Mouse (Mus musculus) telencephalon, adult 2 months (tissue): Measurements from ENCODE around the gene Eps8l3.
"Not testable (repeated sequence)": the region's sequence is repeated elsewhere in the genome, so short reads cannot be mapped to it uniquely, and the experiment has no call there.

Source experiments
- DNase-seq: peaks from one replicate; pipeline ENCODE4 v3.0.0-alpha.2; 2011; ENCODE audit warnings: low read depth, low spot score

Gene Eps8l3

DNA sequence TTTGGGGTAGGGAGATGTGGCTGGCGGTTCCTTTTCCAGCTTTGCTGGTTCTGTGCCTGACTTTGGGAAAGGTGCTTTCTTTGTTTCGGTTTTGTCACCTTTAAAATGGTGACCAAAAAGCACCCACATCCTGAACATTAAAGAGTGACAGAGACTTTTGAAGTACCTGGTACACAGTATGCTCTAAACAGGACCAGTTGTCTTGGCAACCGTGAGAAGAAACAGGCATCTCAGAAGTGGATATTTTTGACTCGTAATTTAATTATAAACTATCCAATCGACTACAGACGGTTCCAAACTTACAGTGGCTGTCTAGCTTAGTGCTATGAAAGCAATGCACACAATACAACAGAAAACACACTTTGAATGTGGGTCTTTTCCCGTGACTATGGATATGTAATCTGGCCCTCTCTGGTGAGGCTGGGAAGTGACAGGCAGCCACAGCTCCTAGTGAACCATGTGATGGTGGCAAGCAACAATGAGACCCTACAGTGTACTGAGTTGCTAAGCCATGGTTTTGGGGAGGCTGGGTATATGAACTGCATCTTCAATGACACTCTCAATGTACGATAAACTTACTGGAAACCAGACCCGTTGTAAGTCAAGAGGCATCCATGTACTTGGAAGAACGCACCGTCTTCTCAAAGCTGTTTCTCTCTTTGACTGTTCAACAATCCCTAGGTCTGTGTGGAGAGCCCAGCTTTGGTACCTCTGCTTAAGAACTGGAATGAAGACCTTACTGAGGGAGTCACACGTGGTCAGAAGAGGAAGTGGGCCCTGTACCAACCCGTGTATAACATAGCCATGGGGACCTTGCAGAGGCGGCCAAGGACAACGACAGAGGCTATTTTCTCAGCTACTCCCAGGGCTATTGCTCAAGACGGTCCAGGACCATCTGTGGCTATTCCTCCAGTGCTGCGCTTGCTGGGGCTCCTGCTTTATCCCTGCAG is 23.5 kb upstream of the Eps8l3 start:
- no peak for DNase-seq

DNA sequence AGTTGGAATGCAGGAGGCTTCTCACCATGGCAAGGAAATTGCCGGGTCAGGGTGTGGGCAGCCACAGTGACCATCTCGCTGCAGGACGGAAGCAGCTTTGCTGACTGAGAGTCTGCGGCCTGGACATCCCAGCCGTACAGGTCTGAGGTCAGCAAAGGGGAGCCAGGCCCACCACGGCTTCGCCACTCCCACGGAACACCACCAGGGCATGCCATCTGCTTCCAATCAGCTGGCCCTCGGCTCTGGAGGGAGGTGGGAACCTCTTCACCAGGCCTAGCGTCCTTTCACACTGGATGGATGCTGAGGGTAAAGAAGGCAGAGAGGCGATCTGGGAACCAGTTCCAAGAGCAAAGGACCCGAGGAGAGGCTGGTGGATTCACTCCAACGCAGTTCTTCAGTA is 21.7 kb upstream of the Eps8l3 start:
- no peak for DNase-seq

DNA sequence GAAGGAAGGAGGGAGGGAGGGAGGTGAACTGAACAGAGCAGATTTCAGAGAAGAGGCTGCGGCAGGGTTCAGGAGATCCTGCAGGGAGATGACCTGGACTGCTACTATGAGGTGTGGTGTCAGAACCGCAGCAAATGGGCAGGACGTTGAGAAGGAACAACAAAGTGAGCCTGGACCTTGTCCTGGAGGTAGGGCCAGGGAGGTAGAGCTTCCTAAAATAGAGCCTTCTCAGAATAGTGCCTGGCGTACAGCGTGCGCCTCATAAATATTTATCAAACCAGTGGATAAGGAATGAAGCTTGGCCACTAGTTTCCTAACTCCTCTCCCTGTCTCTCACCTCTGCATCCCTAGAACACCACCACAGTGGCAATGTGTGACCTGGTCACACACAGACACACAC is 19.4 kb upstream of the Eps8l3 start:
- no peak for DNase-seq

DNA sequence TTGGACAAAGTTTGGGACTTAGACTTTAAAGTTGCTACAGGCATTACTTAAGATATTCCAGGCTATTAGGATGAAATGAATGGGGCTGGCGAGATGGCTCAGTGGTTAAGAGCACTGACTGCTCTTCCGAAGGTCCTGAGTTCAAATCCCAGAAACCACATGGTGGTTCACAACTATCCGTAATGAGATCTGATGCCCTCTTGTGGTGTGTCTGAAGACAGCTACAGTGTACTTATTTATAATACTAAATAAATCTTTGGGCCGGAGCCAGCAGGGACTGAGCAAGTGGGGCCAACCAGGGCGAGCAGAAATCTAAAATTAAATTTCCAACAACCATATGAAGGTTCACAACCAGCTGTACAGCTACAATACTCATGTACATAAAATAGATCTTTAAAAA is 15.5 kb upstream of the Eps8l3 start:
- not testable (repeated sequence) for DNase-seq

DNA sequence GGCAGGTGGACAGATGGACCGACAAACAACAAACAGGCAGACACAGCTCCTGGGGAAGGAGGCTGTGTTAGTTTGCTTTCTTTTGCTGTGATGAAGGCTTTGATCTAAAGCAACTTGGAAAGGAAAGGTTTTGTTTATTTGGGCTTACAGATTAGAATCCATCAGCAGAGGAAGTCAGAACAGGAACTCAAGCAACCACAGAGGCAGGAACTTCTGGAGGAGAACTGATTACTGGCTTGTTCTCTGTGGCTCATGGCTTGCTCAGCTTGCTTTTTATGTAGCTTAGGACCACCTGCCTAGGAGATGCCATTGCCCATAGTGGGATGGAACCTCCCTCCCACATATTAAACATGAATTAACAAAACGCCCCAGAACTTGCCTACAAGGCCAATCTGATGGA is 14.6 kb upstream of the Eps8l3 start:
- no peak for DNase-seq

DNA sequence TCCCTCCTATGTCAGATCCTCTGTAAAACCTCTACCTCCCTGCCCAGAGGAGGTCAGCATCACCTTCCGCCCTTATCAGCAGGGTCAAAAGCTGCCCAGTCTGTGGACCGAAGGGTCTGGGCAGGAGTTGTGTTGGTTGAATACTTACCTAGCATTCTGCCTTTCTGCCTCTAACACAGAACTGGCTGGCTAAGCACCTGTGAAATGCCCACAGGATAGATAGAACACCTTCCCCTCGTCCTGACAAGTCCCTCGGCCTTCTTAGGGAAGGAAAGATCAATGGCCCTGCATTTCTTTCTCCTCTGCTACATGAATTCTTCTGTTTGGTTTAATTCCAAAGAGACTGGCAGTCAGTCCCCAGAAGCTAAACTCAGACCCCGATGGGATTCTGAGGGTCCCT is 13.6 kb upstream of the Eps8l3 start:
- no peak for DNase-seq

DNA sequence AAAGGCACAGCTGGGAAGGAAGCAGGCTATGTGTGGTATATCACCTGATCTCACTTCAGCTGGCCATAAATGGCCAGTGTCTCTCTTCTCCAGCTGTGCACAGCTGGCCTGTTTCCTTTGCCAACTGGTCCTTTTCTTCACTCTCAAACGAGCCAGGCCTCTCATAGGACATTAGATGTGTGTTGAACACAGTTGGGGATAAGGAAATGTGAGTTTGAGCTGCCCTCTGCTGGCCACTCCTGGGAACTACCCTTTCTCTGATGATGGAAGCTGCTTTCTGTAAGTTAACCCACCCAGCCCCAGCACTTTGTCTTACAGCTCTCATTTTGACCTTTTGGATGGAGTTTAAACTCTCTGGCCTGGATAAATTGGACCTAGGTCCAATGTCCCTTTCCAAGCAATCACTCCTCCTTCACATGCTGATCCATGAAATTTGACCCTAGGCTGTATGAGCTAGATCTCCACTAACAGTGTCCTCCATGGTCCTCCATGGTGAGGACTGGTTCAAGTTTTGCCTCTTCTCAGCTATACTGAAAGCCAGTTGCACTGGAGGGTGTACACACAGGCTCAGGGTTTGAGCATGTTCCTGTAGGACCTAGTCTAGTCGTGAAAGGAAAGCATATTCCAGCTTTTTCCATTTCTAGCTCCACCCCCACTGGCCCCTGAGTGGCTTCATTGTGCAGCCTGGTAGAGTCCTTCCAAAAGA is 13.0 kb upstream of the Eps8l3 start:
- peak; percentile 77 for DNase-seq

DNA sequence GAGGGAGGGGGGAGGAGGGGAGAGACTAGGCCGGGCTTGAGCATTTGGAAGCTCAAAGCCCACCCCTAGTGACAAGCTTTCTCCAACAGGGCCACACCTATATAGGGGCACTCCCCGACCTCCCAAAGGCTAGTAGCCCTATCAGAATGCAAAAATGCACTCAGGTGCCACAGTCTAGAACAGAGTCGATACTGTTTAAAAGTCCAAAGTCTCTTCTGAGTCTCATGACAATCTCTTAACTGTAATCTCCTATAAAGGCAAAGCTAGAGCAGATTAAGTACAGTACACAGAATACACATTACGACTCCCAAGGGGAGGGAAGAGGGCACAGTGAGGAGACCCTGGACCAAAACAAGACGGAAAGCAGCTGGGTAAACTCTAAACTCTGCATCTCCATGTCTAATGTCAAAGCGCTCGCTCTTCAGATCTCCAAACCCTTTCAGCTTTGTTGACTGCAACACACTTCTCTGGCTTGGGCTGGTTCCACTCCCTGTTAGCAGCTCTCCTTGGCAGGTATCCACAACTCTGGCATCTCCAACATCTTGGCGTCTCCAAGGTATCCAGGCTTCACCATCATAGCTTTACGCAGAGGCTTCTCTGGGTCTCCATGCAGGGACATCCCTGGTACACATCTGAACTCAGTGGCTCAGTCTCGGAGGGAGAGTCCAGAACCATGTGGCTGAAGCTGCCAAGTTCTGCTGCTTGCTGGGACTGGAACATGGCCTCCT is 11.5 kb upstream of the Eps8l3 start:
- DNase-seq = no peak

DNA sequence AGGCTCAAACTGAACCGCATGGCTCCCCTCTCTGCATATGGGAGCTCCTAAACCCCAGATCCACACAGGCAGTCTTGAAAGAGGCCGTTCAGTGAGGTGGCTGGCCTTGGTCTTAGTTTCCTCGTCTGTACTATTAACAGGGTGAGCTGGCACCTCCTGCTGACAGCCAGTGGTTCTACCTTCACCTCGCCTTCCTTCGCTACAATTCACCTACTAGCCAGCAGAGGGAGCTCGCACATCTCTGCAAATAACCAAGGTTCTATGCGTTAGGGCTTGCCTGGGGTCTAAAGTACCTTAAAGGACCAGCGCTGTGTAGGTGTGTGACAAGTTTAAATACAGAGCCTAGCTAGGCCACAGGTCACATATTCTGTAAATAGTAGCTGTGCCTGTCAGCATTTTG is 9.9 kb upstream of the Eps8l3 start:
- peak; percentile 70 for DNase-seq

DNA sequence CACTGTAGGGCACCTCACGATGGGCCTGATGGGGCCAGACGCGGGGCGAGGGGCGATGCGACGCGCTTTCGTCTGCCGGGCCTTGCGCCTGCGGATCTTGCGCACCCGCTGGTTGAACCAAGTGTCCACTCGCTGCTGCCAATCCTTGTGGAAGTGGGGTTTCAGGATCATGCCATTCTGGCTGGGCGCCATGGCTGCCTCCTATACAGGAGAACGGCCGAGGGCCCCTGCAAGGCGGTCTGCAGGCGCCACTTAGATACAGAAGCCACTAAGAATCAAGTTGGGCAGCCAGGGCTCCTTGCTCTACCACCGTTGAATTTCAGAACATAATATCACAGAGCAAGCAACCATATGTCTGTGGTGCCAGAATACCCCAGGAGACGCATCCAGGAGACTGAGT is 8.6 kb upstream of the Eps8l3 start:
- DNase-seq = no peak

DNA sequence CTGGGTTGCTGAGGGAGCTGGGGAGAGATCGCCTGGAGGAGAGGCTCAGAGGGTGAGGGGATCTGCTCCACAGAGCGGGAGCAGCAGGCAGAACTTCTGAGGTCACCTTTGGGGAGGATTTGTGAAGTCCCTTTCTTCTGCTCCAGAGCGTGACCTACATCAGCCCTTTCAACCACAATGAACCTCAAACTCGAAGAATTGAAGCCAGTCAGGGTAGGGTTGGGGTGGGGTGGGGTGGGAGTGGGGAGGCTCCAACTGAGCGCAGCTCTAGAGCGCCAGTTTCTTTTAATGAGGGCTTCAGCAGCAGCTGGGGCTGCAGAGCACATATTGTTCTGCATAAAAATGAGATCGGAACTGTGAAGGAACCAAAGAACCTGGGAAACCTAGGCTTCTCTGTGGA is 7.9 kb upstream of the Eps8l3 start:
- no peak for DNase-seq

DNA sequence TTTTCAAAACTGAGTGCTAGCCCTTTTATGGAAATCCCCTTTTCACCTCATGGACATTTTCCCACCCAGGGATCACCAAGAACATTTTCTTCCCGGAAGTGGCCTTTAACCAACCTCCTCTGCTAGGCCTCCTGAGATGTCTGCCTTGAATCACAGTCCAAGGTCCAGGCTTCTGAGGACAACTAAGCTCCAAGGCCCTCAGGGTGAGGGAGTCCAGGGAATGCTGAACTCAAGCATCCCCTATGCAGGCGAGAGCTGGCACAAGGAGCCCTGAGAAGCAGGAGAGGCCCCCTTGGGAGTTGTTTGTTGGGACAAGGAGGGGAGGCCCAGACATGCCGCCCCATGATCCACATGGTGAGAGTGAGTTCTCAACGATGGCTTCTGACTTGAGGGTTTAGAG is 7.1 kb upstream of the Eps8l3 start:
- no peak for DNase-seq

DNA sequence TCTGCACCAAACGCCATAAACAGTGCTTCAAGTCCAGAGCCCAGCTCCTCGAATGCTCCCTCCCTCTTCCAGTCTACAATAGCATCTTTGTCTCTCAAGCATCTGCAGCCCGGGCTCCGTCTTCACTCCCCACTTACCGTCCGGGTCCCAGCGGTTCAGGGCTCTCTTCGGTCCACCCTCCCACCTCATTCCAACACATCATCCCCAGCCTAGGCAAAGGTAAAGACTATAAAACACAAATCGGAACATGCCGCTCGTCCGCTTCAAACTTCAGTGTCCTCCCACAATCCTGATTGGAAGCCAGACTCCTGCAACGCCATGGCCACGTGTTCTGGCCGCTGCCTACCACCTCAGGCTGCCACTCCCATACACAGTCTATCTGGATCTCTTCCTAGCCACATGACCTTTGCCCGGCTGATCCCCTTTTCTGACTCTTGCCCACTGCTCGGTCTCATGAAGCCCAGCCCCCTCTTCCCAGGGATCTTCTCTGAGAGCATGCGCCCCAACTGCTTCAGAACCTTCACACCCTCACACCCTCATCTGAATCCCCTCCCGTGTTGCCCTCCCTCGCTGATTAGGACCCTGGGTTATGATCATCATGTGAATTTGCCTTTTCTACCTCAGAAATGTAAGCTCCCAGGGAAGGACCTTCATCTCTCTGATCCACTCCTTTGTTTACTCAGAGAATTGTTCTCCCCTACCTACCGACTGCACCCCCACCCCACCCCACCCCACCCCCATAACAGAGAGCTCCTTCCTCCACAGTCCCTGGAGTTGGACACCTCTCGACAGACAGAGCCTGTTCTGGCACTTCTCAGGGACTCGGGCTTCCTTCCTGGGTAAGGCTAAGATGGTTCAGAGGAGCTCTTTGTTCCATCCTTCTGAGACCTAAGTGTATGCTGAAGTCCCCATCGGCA is 3.4 kb upstream of the Eps8l3 start:
- DNase-seq = no peak

DNA sequence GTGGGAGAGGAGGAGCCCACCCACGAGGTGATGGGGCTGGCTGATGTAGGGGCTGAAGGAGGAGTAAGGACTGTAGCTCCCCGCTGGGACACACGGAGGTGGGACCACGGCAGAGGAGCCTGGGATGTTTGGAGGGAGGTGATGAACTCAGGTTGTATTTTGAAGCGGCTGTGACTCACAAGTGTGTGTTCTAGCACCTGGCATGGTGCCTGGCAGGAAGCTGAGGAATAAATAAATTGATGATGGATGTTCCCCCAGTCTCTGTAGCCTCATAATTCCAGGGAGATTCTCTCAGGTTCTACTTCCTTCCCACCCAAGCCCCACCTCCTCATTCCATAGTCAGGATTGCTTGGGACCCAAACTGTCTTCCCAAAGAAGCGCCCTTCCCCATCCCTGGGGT is 1.8 kb upstream of the Eps8l3 start:
- no peak for DNase-seq

DNA sequence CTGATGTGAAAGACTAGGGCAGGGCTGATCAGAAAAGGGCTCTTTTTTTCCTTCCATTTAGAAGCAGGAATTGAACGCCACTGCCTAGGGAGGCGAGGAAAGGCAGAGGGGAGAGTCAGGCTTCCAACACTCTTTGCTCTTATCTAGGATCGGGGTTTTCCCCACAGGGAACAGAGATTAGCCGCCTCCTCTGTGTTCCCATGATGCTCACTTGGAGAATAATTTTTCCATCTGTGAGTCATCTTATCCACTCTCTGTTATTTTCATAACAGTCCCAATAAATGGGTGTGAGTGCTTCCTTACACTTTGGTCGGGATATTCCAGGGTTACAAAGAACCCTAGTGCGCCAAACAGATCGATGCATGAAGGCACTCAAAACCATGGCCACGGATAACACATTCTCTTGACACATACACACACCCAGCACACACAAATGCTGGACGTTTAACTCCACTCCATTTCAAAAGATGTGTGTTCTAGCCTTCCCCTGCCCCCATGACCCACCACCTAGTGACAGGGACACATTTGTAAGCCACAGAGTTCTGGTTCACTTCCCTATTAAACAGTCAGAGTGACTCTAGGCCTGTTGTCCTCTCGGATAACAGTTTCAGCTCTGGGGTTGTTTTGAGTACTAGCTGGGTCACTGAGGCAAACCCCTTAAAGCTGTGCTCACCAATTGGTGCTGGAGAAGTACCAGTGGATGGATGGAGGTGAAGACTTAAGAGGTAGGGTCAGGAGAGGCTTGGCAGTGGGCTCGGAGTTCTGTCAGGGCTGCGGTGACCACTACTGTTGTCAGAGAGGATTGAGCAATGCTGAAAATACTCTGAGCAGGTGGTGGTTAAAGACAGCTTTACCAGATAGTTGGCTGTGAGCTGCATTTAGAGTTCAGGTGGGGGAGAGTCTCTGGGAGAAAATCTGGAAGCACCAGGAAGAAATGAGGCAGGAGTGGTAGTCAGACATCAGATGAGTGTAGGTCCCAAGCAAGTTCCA is 1.0 kb downstream of the Eps8l3 start:
- DNase-seq = no peak

DNA sequence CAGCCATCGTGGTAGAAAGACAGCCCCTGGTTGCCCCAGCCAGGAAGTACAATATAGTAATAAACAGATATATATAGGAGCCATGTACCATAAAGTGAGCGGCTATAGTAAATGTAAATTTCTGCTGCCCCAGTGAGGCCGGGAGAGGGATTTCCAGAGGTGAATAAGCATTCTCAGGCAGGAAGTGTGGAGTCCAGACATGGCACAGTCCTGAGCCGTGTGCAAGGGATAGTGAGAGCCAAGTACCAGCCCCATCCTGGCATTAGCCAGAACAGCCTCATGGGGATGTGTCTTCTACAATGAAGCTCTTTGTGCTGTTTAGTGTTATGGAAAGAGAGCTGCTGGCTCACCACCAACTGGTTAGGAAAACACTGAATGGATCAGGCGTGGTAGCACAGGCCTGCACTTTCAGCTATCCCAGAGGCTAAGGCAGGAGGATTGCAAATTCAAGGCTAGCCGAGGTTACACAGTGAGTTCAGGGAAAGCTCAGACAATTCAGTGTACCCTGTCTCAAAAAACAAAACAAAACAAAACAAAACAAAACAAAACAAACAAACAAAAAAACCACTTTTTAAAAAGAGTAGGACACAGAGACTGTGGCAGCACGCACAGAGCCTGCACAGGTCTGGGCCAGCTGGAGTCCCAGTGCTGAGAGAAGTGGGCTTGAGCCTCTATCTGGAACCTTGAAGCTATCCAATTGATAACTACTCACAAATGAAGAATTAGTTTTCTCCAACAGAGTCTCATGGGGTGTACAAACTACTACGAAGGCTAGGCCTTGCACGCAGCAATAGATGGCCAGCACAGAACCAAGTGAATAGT is 10.9 kb downstream of the Eps8l3 start:
- DNase-seq = peak; percentile 79

DNA sequence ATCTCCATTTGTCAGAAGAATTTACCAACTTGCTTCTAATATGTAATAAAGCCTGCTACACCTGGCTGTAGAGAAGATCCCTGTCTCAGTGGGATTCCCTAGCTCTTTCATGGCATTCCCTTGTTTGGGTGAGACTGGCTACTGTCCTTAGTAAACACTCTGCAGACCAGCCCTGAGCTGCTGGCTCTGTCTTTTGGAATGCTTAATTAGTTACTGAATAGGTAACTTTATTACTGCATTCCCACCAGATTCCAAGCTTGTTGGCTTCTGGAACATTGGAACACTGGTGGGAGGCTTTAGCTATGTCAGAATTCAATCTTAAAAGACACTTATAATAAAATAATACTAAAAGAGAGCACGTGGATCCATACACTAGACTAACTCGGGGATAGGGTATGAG is 12.2 kb downstream of the Eps8l3 start:
- DNase-seq = not testable (repeated sequence)

DNA sequence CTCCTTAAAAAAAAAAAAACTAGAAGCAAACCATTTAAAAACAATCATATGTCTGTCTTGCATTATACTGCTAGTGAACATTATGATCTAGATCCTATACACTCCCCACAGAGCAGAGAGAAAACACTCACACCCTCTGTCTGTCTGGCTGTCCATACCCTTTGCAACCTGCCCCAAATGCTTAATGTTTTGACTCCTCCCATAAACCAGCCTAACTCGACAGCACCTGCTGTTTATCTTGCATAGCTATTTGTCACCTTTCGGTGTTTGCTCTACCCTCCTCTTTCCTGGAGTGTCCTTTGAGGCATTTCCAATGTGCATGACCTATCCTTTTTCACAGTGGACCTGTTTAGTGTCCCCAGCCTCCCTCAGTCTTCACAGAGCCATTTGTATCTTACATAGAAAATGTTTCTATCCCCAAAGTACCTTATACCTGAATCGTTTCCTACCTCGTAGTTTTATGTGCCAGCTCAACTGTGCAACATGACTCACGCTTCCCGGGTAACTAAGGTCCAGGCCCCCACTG is 18.2 kb downstream of the Eps8l3 start:
- DNase-seq = no peak
